Mouse (Mus musculus) intestine, postnatal 0 days (tissue): Measurements from ENCODE around the gene Vps33b. TPM values are rescaled to one million over a fixed set of nuclear protein-coding genes. Genes with fewer than 3 reads are reported as not detected.

ENCODE experiments used
- ATAC-seq: fragments of 200-750 bp; cut with Nextera tagmentation; 2 replicates; pipeline ENCODE4 v1.8.0; 2017; ENCODE audit warnings: mild to moderate bottlenecking, moderate TSS enrichment, moderate library complexity
- H3K27ac ChIP-seq: fragments of 300-500 bp; sonication (generic); 2 replicates; pipeline ENCODE4 v1.5.1; 2014; ENCODE audit warnings: mild to moderate bottlenecking, low read depth, low read length, moderate library complexity
- H3K27me3 ChIP-seq: fragments of 300-500 bp; sonication (generic); replicated peaks from 2 replicates; pipeline ENCODE4 v1.6.1; 2014; ENCODE audit warnings: low read length, mixed read lengths; ENCODE audit not compliant: control insufficient read depth, insufficient read depth
- H3K36me3 ChIP-seq: fragments of 300-500 bp; sonication (generic); 2 replicates; pipeline ENCODE4 v1.6.1; 2014; ENCODE audit warnings: mild to moderate bottlenecking, moderate library complexity; ENCODE audit not compliant: control insufficient read depth, insufficient read depth
- H3K4me1 ChIP-seq: fragments of 300-500 bp; sonication (generic); replicated peaks from 2 replicates; pipeline ENCODE4 v1.6.1; 2014; ENCODE audit warnings: antibody characterized with exemption, low read length, mixed read lengths; ENCODE audit not compliant: control insufficient read depth, insufficient read depth
- H3K4me2 ChIP-seq: fragments of 300-500 bp; sonication (generic); replicated peaks from 2 replicates; pipeline ENCODE4 v1.6.1; 2014; ENCODE audit warnings: low read depth, mild to moderate bottlenecking, moderate library complexity
- H3K4me3 ChIP-seq: fragments of 300-500 bp; sonication (generic); 2 replicates; pipeline ENCODE4 v1.5.1; 2014; ENCODE audit warnings: low read depth, low read length
- H3K9ac ChIP-seq: fragments of 300-500 bp; sonication (generic); 2 replicates; pipeline ENCODE4 v1.6.1; 2014; ENCODE audit warnings: mild to moderate bottlenecking, low read depth, low read length
- H3K9me3 ChIP-seq: fragments of 300-500 bp; sonication (generic); 2 replicates; pipeline ENCODE4 v1.6.1; 2016; ENCODE audit warnings: mixed run types; ENCODE audit not compliant: control insufficient read depth
- CTCF ChIP-seq: sonication (generic); IDR thresholded peaks from 2 replicates; pipeline ENCODE4 v1.5.1; 2016; ENCODE audit warnings: low read depth, mild to moderate bottlenecking, control low read depth, antibody characterized with exemption, moderate library complexity
- WGBS: fragments of 180-500 bp; shearing (Covaris S2); extraction: QIAGEN DNeasy Blood & Tissue Kit; methylation state at CpG from one replicate; pipeline ENCODE4 v1.1.7; 2014; 5-methylcytosine and 5-hydroxymethylcytosine counted together
- polyA plus RNA-seq: library from polyadenylated mRNA; unstranded; fragments of >200 nt; fragmentation: Nextera tagmentation; extraction: Ambion mirVana; gene quantifications from 2 replicates; pipeline ENCODE4 v1.2.1, GENCODE M21; 2015

The Vps33b gene
- polyA plus RNA-seq, 1 experiment from 2014 or later: 12.9 TPM

GRCm38 (mm10) chr7:80339793-80340628 is 70.6 kb downstream of the Vps33b start:
- Histone ChIP-seq H3K9me3 (no peaks in the 10 kb centered on the region), H3K27ac (peak overlapping the region; percentile 69), H3K4me2 (peak overlapping the region; percentile 67), H3K4me3 (peak overlapping the region; percentile 59), H3K36me3 (peaks cover 22% of the 10 kb centered on the region), H3K4me1 (no peaks in the 10 kb centered on the region; the same call in 1 of the 2 replicates), H3K9ac (peak overlapping the region; percentile 55), H3K27me3 (no peaks in the 10 kb centered on the region)
- ATAC-seq: peak; percentile 95
- WGBS: 1% methylated on average over 44 of the region's 45 CpGs
- peak; percentile 91 for TF ChIP-seq CTCF

DNA sequence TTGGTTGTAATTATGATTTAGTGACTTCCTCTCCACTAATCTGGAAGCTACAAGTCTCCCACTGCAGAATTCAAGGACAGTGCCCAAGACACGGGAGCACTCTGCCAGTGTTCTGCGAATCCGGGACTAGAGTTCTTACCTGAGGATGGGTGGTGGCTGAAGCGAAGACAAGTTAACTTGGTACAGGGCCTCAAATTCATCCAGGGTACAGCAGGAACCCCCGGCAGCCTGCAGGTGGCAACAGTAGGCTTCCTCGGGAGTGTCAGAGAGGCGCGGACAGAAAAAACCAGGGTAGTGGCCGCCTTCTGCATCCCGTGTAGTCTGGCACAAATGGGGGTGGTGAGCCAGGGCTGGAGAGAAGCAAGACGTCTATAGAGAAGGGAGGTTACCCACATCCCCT is 71.3 kb downstream of the Vps33b start, which contains the start of gene Unc45a:
TSS of gene Unc45a (minus strand) at position 213 of the 400 bp plus-strand sequence.
- peak within 1 kb of the TSS; percentile 59 for H3K4me3 ChIP-seq
- peak within 1 kb of the TSS; percentile 67 for H3K4me2 ChIP-seq
- H3K9ac ChIP-seq: peak within 1 kb of the TSS; percentile 55
- H3K4me1 ChIP-seq: no peaks in the 10 kb centered on the region; the same call in 1 of the 2 replicates
- H3K27ac ChIP-seq: peak within 1 kb of the TSS; percentile 69
- H3K9me3 ChIP-seq: no peaks in the 10 kb centered on the region
- WGBS: 3% methylated on average over 11 of the region's 11 CpGs
- H3K36me3 ChIP-seq: peaks cover 14% of the 10 kb centered on the region
- peak; percentile 40; the same call in 1 of the 2 replicates for ATAC-seq
- peak; percentile 81 for TF ChIP-seq CTCF
- H3K27me3 ChIP-seq: no peaks in the 10 kb centered on the region

Other genes with a start within 250 kb of the Vps33b start
- gene Zfp710, start 244.8 kb upstream of the Vps33b start, polyA plus RNA-seq: 8.5 and 9.4 TPM in 2 replicates
- 185 and 190 TPM in 2 replicates for gene Idh2, start 154.3 kb upstream of the Vps33b start, polyA plus RNA-seq
- gene Sema4b, start 82.8 kb upstream of the Vps33b start, polyA plus RNA-seq: 23.1 and 25.1 TPM in 2 replicates
- gene Cib1, start 36.8 kb upstream of the Vps33b start, polyA plus RNA-seq: 526 and 531 TPM in 2 replicates
- 6.5 and 7.4 TPM in 2 replicates for gene Gdpgp1, start 36.8 kb upstream of the Vps33b start, polyA plus RNA-seq
- gene Ttll13, start 23.3 kb upstream of the Vps33b start, polyA plus RNA-seq: 0.77 and 1.3 TPM in 2 replicates
- 28.2 and 30.2 TPM in 2 replicates for gene Ngrn, start 8.4 kb upstream of the Vps33b start, polyA plus RNA-seq
- gene Prc1, start 24.8 kb downstream of the Vps33b start, polyA plus RNA-seq: 32.5 TPM in 2 replicates
- gene Rccd1, start 54.8 kb downstream of the Vps33b start, polyA plus RNA-seq: 3.2 and 4.4 TPM in 2 replicates
- gene Unc45a, start 71.4 kb downstream of the Vps33b start, polyA plus RNA-seq: 19.7 and 20.0 TPM in 2 replicates
- gene Hddc3, start 73.5 kb downstream of the Vps33b start, polyA plus RNA-seq: 8.3 and 8.8 TPM in 2 replicates
- gene Man2a2, start 101.7 kb downstream of the Vps33b start, polyA plus RNA-seq: 4.8 and 5.3 TPM in 2 replicates
- 6.2 and 6.7 TPM in 2 replicates for gene Fes, start 118.3 kb downstream of the Vps33b start, polyA plus RNA-seq
- 25.5 and 26.4 TPM in 2 replicates for gene Furin, start 135.8 kb downstream of the Vps33b start, polyA plus RNA-seq